Mouse (Mus musculus): ENCODE measurements around the gene Fbxo17.

- TF ChIP-seq EP300 (IDR thresholded peaks at IDR 0.05; ENCODE audit: low read depth) = no peak
- TF ChIP-seq CTCF (IDR thresholded peaks at IDR 0.05; ENCODE audit: low read depth) = no peak
Measured at GRCm38 (mm10) chr7:28724613-28725012, 8.0 kb downstream of the Fbxo17 start.
